Mouse (Mus musculus) embryo, embryonic 11 days (tissue): ENCODE data around the gene Abhd2.

Experiments used
- DNase-seq: peaks from one replicate; pipeline ENCODE4 v3.0.0-alpha.2; 2015

Gene Abhd2

GRCm38 (mm10) chr7:79387991-79388390 is 115.0 kb downstream of the Abhd2 start:
- no peak for DNase-seq

DNA sequence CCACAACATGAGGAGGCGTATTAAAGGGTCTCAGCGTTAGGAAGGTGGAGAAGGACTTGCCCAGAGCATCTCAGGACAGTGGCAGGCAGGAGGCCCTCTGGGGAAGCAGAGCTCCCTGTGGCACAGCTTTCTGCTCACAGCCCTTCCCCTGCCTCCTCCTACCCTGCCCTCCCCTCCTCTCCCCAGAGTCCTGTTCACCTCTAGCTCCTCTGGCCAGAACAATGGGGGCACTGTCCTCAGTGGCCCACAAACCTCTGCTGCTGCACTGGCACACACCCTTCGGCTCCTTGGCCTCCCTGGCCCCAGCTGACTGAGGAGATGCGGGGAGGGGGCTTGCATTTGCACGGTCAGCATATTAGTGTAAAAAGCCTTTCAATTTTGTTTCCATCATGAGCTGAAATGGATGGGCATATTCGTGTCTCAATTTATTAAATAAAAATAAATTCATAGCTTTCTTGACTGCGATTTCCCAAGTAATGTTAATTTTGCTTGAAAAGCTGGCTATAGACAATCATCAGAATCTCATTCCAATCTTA is 115.7 kb downstream of the Abhd2 start:
- peak; percentile 47 for DNase-seq

DNA sequence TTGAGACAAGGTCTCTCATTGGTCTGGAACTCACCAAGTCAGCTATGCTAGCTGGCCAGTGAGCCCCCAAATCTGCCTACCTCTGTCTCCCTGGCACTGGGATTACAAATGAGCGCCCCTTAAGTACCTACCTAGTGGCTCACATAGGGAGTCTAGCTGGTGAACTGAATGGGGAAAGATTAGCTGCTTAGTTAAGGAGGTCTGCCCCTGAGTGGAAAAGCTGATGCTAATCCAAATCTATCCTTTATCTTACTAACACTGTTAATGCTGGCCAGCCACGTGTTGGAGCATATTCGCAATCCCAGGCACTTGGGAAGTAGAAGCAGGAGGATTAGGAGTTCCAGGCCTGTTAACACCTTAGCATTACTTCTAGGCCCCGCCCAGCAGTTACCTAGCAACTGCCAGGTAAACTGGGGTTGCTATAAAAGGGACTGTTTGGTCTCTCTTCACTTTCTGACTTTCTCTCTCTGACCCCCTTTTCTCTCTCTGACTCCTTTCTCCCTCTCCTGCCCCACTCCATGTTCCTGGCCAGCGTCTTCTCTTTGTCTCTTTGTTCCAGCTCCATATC is 117.2 kb downstream of the Abhd2 start:
- no peak for DNase-seq

- peak; percentile 42 for DNase-seq
Measured at GRCm38 (mm10) chr7:79391471-79391870, 118.5 kb downstream of the Abhd2 start.

GRCm38 (mm10) chr7:79391883-79392649 is 119.1 kb downstream of the Abhd2 start, which contains the start of gene Fanci:
Fanci (plus strand) TSS chr7:79391929.
- peak; percentile 95 for DNase-seq

DNA sequence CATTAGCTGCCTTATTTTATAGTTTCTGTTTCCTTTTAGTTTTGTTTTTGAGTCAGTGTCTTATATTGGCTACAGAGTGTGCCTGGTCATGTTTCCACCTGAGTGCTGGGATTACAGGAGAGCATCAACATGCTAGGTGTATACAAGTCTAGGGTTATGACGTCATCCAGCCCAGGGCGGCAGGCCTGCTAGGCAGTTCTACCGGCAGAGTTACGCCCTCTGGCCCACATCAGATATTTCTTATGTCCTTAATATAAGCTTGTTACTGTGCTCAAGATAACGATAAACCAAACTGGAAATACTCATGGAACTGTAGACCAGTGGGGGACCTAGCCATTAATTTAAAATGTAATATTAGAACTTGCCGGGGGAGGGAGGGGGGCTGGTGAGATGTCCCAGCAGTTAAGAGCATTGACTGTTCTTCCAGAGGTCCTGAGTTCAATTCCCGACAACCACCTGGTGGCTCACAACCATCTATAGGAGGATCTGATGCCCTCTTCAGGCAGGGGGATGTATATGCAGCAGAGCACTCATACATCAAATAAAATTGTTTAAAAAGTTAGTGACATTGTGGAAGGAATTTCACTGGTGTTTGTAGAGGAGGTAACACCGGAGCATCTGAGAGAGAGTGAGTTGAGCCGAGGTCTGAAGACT is 120.0 kb downstream of the Abhd2 start:
- peak; percentile 38 for DNase-seq

GRCm38 (mm10) chr7:79393924-79394323 is 120.9 kb downstream of the Abhd2 start:
- DNase-seq: no peak

DNA sequence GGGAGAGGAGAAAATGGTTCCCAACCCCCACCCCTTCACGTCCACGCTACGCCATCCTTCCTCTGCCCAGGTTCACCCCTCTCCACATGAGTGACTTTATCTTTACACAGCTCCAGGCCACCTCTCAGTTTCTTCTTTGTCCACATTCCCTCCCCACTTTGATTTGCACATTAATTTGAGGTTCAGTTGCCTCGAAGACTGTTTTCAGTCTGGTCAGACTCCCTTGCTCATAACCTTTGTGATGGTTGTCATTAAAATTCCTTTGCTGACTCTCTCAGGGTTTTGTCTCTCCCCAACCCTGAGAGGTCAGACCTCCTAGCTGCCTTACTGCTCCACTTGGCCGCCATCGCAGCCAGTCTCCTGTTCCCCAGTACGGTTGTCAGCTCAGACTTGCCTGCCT is 121.7 kb downstream of the Abhd2 start:
- DNase-seq: no peak

DNA sequence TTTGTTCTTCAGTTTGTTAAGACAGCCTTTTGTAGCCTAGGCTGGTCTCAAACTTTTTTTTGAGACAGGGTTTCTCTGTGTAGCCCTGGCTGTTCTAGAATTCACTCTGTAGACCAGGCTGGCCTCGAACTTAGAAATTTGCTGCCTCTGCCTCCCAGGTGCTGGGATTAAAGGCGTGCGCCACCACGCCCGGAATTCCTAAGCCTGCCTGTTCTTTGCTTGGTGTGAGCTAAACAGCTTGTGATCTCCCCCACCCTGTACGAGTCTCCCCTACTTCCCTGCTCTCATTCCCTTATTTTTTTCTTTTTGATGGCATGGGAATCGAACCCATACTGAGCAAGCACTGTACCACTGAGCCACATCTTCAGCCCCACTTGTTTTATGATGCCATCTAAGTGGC is 122.2 kb downstream of the Abhd2 start:
- no peak for DNase-seq

GRCm38 (mm10) chr7:79397446-79397963 is 124.5 kb downstream of the Abhd2 start:
- no peak for DNase-seq

GRCm38 (mm10) chr7:79398426-79398825 is 125.4 kb downstream of the Abhd2 start:
- no peak for DNase-seq

DNA sequence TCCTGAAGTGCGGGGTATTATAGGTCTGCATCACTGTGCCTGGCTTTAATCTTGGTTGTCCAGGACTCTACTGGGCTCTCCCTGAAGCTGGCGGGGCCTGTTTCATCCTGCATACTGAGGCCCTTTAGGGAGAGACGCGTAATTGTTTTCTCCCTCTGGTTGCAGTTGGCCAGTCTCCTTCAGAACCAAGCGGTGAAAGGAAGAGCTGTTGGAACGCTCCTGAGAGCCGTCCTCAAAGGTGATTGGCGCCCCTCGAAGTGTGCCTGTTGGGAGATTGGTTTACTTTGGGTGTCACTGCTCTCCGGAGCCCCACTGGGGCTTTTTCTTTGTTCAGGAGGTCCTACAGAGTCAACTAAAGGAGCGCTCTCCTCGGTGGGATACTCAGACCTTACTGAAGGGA is 126.0 kb downstream of the Abhd2 start:
- no peak for DNase-seq

DNA sequence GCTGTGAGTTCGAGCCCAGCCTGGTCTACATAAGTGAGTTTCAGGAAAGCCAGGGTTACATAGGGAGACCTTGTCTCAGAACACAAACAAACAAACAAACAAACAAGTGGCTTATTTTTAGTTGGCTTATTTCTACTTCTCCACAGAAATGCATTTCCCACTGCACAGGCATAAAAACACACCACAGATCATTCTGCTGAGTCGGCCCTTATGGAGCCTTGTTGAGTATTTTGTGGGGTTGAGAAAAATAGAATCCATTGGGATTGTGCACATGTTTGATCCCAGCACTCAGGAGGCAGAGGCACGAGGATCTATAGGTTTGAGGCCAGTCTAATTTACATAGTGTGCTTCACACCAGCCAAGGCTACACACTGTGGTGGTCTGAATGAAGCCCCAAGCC is 127.3 kb downstream of the Abhd2 start:
- DNase-seq: no peak

GRCm38 (mm10) chr7:79414449-79415375 is 141.7 kb downstream of the Abhd2 start:
- no peak for DNase-seq
